Mouse (Mus musculus): ENCODE data around the gene Slc3a1. TPM values are rescaled to one million over a fixed set of nuclear protein-coding genes. Genes with fewer than 3 reads are reported as not detected.

Slc3a1 gene
- 0.04 and 0.09 TPM in 2 replicates for polyA plus RNA-seq (2012; rRNA removed)

DNA sequence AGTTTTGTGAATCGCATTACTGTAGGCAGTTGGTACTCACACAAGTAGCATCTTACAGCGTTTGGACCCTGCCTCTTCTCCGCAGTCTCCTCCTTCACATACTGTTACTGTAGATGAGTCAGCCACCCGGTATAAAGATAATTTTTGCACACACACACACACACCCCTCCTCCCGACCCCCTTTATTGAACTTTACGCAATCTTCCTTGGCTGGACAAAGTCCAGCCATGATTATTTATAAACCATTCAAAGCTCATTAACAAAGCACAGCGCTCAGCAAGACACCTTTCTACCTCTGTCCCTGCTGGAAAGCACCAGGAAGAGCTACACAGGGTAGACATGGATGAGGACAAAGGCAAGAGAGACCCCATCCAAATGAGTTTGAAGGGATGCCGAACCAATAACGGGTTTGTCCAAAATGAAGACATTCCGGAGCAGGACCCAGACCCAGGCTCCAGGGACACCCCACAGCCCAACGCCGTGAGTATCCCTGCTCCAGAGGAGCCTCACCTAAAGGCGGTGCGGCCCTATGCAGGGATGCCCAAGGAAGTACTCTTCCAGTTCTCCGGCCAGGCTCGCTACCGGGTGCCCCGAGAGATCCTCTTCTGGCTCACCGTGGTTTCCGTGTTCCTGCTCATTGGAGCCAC, at the start of gene Slc3a1:
Slc3a1 (plus strand) TSS at position 284 of the 647 bp plus-strand sequence.

DNA sequence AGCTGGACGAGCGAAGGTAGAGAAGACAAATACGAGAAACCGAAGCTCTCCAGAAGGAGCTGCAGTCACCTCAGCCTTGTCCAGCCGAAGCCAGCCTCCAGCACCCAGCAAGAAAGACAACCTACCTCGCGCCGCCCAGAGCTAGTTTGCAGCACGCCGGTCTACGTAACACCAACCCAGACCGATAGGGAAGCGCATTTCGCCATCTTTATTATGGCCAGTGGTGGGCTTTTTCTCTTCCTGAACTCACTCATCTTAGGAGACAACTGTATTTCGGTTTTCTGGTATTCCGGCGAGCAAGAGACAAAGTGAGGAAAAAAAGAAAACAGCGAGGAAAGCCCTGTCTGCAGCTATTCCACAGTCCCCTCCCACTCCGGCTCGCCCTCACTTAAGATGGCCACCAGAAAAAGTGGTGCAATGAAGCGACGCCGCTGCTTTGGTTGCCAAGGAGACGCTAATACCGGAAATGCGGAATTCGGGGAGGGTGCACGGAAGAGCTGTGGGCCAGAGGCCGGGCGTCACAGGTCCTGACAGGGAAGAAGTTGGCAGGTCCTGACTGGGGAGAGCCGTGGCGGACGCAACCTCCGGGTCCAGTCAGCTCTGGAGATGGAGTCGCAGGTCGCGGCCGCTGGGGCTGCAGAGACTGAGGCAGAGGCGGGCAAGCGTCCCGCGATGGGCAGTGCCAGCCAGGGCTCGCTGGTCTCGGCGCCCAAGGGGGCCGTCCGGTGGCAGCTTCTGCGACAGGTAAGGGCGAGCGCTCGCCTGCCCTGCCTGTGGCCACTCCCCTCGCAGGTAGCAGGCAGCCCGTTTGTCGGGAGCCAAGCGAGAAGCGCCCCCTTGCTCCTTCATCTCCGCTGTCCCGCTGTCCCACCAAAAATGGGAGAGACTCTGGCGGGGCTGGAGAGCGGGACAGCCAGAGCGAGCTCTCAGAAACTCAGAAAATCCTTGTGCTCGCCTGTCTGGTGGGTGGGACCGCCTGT, 62.2 kb downstream of the Slc3a1 start, which contains the start of the genes Prepl and Camkmt:
Prepl (minus strand) TSS at position 122 of the 980 bp plus-strand sequence.
Camkmt (plus strand) TSS at position 433 of the 980 bp plus-strand sequence.

Other genes with a start within 250 kb of the Slc3a1 start
- 3.7 and 5.2 TPM in 2 replicates for gene Lrpprc, start 237.6 kb upstream of the Slc3a1 start, polyA plus RNA-seq (2012; rRNA removed)
- 3.9 and 4.0 TPM in 2 replicates for gene Ppm1b, start 71.6 kb upstream of the Slc3a1 start, polyA plus RNA-seq (2012; rRNA removed)
- 1.6 and 3.5 TPM in 2 replicates for gene Prepl, start 61.9 kb downstream of the Slc3a1 start, polyA plus RNA-seq (2012; rRNA removed)
- gene Camkmt, start 62.2 kb downstream of the Slc3a1 start, polyA plus RNA-seq (2012; rRNA removed) = 1.7 and 2.5 TPM in 2 replicates